Mouse (Mus musculus) forebrain, embryonic 15.5 days (tissue): ENCODE results near the gene Rab3c. TPM values are rescaled to one million over a fixed set of nuclear protein-coding genes. Genes with fewer than 3 reads are reported as not detected.

ENCODE experiments used
- ATAC-seq: fragments of 200-750 bp; cut with Nextera tagmentation; replicated peaks from 2 replicates; pipeline ENCODE4 v1.8.0; 2017; ENCODE audit warnings: mild to moderate bottlenecking, moderate TSS enrichment, moderate library complexity
- H3K27ac ChIP-seq: fragments of 300-500 bp; sonication (generic); replicated peaks from 2 replicates; pipeline ENCODE4 v1.5.1; 2015; ENCODE audit warnings: mild to moderate bottlenecking, inconsistent platforms
- H3K27me3 ChIP-seq: fragments of 300-500 bp; sonication (generic); 2 replicates; pipeline ENCODE4 v1.6.1; 2015; ENCODE audit warnings: inconsistent platforms
- H3K36me3 ChIP-seq: fragments of 300-500 bp; sonication (generic); 2 replicates; pipeline ENCODE4 v1.6.1; 2015; ENCODE audit warnings: mild to moderate bottlenecking, inconsistent platforms
- H3K4me1 ChIP-seq: fragments of 300-500 bp; sonication (generic); 2 replicates; pipeline ENCODE4 v1.6.1; 2015; ENCODE audit warnings: inconsistent platforms
- H3K4me2 ChIP-seq: fragments of 300-500 bp; sonication (generic); replicated peaks from 2 replicates; pipeline ENCODE4 v1.6.1; 2015; ENCODE audit warnings: mild to moderate bottlenecking, inconsistent platforms
- H3K4me3 ChIP-seq: fragments of 300-500 bp; sonication (generic); 2 replicates; pipeline ENCODE4 v1.5.1; 2015; ENCODE audit warnings: mild to moderate bottlenecking, inconsistent platforms
- H3K9ac ChIP-seq: fragments of 300-500 bp; sonication (generic); replicated peaks from 2 replicates; pipeline ENCODE4 v1.6.1; 2015; ENCODE audit warnings: mild to moderate bottlenecking, inconsistent platforms
- H3K9me3 ChIP-seq: fragments of 300-500 bp; sonication (generic); 2 replicates; pipeline ENCODE4 v1.6.1; 2016; ENCODE audit warnings: inconsistent platforms
- WGBS: fragments of 180-500 bp; shearing (Covaris S2); methylation state at CpG from one replicate; pipeline ENCODE4 v1.1.7; 2015; ENCODE audit warnings: mixed read lengths; 5-methylcytosine and 5-hydroxymethylcytosine counted together
- polyA plus RNA-seq: library from polyadenylated mRNA; unstranded; fragments of >200 nt; fragmentation: Nextera tagmentation; extraction: Ambion mirVana; gene quantifications from 2 replicates; pipeline ENCODE4 v1.2.1, GENCODE M21; 2015

Rab3c gene
- polyA plus RNA-seq, 1 experiment from 2014 or later = 128 TPM

DNA sequence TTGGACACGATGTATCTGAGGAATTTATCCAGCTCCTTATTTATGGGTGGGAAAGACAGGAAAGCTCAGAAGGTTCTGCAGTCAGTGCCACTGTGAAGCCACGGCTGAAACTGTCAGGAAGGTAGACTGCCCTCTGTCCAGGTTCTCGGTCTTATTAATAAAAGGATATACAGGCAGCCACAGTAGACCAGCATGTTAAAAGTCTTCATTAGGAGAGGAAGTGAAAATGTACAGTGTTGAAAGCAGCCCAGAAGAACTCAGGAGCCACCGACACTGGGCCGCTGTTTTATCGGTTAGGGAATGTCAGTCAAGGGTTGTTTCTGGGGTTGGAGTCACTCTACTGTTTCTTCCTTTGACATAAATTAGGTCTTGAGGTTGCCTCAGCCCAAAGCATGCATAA, 245.9 kb downstream of the Rab3c start:
- WGBS = 86% methylated on average over 6 of the region's 6 CpGs
- Histone ChIP-seq H3K27me3 (no peaks in the 10 kb centered on the region), H3K9ac (no peak overlapping the region), H3K36me3 (no peaks in the 10 kb centered on the region), H3K4me2 (no peak overlapping the region), H3K4me3 (no peak overlapping the region), H3K4me1 (no peaks in the 10 kb centered on the region), H3K27ac (no peak overlapping the region), H3K9me3 (no peaks in the 10 kb centered on the region)
- no peak for ATAC-seq

DNA sequence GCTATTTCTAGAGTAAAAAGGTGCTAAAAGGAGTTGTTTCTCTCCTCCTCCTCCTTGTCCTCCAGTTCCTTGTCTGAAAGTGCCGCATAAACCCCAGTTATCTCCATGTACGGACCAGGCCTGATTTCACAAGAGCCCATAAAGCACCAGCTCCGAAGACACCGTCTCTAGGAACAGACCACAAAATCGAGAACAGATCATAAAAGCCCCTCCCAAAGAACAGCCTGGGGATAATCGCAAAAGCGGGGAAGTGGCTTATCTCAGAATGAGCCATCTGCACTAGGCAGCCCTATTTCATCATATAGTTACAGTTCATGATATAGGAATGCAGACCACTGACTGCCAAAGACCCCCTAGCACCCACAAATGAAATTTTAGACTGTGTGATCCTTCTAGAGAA, 246.8 kb downstream of the Rab3c start:
- ATAC-seq = no peak
- H3K4me1 ChIP-seq = no peaks in the 10 kb centered on the region
- H3K27me3 ChIP-seq = no peaks in the 10 kb centered on the region
- 92% methylated on average over 7 of the region's 7 CpGs for WGBS
- H3K4me3 ChIP-seq = no peak overlapping the region
- H3K4me2 ChIP-seq = no peak overlapping the region
- H3K9me3 ChIP-seq = no peaks in the 10 kb centered on the region
- no peak overlapping the region for H3K9ac ChIP-seq
- H3K36me3 ChIP-seq = no peaks in the 10 kb centered on the region
- H3K27ac ChIP-seq = no peak overlapping the region

DNA sequence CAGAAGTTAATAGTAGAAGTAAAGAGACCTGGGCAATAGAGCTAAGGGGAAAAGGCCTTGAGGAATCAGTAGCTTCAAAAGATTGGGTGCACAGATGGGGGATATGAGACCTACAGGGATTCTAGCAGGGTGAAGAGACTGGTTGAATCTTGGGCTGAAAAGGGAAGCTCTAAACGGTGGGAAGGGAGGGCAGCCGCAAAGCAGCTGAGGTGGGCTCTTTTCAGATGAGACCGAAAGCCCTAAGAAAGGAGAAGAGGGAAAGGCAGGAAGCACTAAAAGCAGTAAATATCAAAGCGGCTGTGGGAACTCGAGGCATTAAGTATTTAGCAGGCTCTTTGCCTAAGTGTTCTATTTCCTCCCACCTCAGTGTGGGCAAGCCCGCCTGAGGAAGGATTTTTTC, 248.9 kb downstream of the Rab3c start:
- H3K27ac ChIP-seq = no peak overlapping the region

DNA sequence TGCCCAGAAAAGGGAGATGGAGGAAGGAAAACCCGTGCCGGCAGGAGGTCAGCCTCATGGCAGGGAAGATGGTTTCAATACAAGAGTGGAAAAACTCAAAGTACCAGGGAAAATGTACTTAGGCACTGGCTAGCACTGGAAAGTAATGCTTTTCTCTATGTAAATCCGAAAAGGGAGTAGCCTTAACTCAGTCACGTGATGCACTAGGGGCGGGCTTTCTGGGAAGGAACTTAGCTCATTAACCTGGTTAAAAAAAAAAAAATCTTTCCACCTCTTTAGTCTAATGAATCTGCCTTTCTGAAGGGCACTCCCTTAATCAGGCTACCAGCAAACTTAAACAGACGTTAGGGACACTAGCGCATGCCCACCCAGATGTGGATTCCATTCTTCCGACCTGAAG, 249.7 kb downstream of the Rab3c start:
- Histone ChIP-seq H3K9me3 (no peaks in the 10 kb centered on the region), H3K27me3 (no peaks in the 10 kb centered on the region), H3K4me3 (no peak overlapping the region), H3K27ac (no peak overlapping the region), H3K4me1 (no peaks in the 10 kb centered on the region), H3K36me3 (no peaks in the 10 kb centered on the region), H3K4me2 (no peak overlapping the region), H3K9ac (no peak overlapping the region)
- WGBS = 72% methylated on average over 8 of the region's 8 CpGs
- ATAC-seq = no peak

More for the DNA sequence above, 248.9 kb downstream of the Rab3c start:
- Histone ChIP-seq H3K9ac (no peak overlapping the region), H3K27me3 (no peaks in the 10 kb centered on the region), H3K4me3 (no peak overlapping the region), H3K4me1 (no peaks in the 10 kb centered on the region), H3K36me3 (no peaks in the 10 kb centered on the region), H3K4me2 (no peak overlapping the region), H3K9me3 (no peaks in the 10 kb centered on the region)
- no peak for ATAC-seq
- 50% methylated on average over 6 of the region's 6 CpGs for WGBS

DNA sequence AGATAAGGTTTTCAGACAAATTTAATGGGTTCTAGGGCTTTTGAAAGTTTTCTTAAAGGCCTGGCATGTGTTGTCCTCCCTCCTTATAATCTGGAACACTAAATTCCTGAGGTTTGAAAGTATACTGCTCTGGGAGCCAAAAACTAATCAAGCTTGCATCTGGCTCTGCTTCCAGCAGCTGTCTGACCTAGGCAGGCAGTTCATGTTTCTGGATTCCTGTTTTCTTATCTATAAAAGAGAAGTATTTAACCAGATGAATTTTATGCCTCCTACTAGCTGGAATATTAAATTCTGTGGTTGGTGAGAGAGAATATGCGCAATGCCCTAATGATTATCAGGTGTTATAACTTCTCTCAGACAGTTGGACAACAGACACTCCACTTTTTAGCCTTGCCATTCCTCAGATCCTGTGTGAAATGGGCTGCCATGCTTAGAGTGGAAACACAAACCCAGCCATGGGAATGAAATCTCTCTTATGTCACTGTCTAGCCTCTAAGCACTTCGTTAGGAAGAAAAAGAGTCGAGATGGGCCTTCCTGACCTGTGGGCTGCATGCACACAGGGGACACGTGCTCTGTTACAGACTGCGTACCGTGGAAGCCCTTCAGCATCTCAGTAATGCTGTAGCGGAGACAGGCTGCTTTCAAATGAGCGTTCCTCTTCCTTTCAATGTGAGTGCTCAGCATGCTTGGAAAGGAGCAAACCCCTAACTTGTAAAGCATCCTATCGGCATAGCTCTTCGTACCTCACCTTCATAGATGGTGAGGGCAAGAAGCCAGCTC, 256.2 kb downstream of the Rab3c start:
- H3K27me3 ChIP-seq = no peaks in the 10 kb centered on the region
- 81% methylated on average over 10 of the region's 10 CpGs for WGBS
- no peak for ATAC-seq
- H3K4me1 ChIP-seq = peaks cover 3% of the 10 kb centered on the region
- H3K27ac ChIP-seq = no peak overlapping the region
- H3K4me3 ChIP-seq = no peak overlapping the region
- no peak overlapping the region for H3K9ac ChIP-seq
- H3K9me3 ChIP-seq = no peaks in the 10 kb centered on the region
- H3K36me3 ChIP-seq = no peaks in the 10 kb centered on the region
- H3K4me2 ChIP-seq = no peak overlapping the region

DNA sequence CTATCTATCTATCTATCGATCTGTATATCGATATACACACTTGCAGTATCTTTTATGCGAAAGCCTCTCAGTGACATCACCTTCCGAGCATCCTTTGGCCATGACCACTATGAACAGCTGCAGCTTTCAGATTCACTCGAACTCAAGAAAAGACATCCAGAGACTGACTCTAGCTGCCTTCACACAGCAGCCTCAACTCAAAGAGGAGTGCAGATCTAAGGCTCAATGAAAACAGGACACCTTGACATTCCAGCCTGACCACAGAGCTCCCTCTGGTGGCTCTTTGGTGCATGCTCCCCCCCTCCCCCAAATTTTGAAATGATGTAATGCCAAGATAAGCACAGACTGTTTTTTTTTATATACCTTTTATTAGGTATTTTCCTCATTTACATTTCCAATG, 257.8 kb downstream of the Rab3c start:
- peaks cover 15% of the 10 kb centered on the region for H3K4me1 ChIP-seq
- no peaks in the 10 kb centered on the region for H3K36me3 ChIP-seq
- no peak overlapping the region for H3K27ac ChIP-seq
- H3K9me3 ChIP-seq = no peaks in the 10 kb centered on the region
- no peak overlapping the region for H3K4me2 ChIP-seq
- 85% methylated on average over 5 of the region's 5 CpGs for WGBS
- H3K27me3 ChIP-seq = no peaks in the 10 kb centered on the region
- no peak overlapping the region for H3K9ac ChIP-seq
- ATAC-seq = no peak
- no peak overlapping the region for H3K4me3 ChIP-seq

DNA sequence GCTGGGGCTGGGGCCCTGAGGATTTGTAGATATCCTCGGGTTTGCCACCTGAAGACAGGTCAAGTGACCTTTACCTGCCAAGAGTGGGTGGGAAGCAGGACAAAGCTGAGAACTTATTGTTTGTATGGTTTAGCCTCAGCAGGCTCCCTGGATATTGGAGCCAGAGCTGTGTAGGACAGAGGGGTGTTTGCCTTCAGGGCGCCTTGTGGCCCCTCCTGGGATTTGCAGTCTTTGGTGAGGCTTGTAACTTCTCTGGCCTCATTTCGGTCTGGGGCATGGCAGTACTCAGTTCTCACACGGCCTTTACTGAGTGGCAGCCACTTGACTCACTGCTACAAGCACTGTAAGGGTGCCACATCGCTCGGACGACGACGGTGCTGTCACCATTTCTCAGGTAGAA, 261.0 kb downstream of the Rab3c start:
- H3K9ac ChIP-seq = no peak overlapping the region
- H3K4me1 ChIP-seq = peaks cover 18% of the 10 kb centered on the region
- H3K27me3 ChIP-seq = no peaks in the 10 kb centered on the region
- H3K27ac ChIP-seq = 0 out of 2 replicates have a peak overlapping the region, but pooled peaks have one; percentile 82
- H3K4me2 ChIP-seq = peak overlapping the region; percentile 88
- 25% methylated on average over 9 of the region's 9 CpGs for WGBS
- H3K4me3 ChIP-seq = peak overlapping the region; percentile 42
- no peaks in the 10 kb centered on the region for H3K9me3 ChIP-seq
- peak; percentile 43 for ATAC-seq
- H3K36me3 ChIP-seq = no peaks in the 10 kb centered on the region

DNA sequence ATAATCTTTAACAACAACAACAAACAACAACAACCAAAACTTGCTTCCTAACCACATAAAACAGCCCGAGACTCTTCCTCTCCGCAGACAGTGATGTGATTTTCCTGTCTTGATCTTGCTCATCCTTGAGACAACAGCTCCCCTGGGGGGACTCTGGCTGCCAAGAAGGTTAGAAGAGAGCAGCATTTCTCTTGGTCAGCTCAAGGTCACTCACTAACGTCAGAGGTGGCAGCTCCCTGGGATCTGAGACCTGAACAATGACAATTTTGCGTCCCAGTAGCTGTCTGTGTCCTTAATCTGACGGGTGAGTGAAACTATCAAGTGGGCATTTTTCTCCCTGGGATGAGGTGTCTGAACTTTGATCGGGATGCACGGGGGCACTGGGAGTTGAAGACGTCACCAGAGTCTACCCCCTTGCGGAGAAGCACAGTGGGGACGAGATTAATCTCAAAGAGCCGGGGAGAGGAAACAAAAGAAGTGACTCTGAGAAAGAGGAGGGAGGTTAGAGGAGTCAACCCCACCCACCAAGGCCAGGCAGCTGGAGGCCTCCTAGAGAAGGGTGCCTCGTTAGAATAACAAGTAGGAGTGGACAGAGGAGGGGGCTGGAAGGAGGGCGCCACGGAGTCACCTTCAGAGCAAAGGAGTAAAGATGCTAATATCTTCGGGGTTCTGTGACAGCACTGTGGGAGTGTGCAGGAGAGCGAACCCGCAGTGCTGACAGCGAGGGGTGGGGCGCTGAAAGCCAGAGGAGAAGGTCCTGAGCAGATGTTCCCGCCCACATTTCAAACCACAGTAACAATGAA, 261.7 kb downstream of the Rab3c start:
- Histone ChIP-seq H3K9ac (peak overlapping the region; percentile 68), H3K4me2 (peak overlapping the region; percentile 88), H3K9me3 (no peaks in the 10 kb centered on the region), H3K27me3 (no peaks in the 10 kb centered on the region), H3K4me3 (peak overlapping the region; percentile 42), H3K4me1 (peaks cover 18% of the 10 kb centered on the region), H3K27ac (peak overlapping the region; percentile 82), H3K36me3 (no peaks in the 10 kb centered on the region)
- ATAC-seq = peak; percentile 70
- WGBS = 1% methylated on average over 20 of the region's 20 CpGs

DNA sequence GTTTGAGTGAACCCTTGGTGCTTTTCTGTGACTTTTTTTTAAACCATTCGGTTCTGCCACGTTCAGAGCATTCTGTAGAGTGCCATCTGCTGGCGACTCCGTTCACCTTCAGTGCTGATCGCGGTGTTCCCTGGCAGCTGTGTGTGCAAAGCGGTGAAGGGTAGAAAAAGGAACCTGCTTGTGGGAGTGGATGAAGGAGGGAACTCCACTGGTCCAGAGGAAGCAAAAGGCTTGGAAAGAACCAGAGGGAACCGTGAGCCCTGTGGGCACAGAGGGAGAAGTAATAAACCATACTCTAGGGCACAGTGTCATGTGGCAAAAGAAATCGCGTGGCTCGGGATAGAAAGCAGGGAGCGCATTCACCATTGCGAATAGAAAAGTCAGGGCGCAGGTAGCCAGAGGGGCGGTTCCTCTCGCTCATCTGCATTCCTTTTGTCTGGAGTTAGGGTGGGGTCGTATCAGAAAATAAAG, 262.3 kb downstream of the Rab3c start:
- Histone ChIP-seq H3K9ac (peak overlapping the region; percentile 68), H3K4me1 (peaks cover 18% of the 10 kb centered on the region), H3K27me3 (no peaks in the 10 kb centered on the region), H3K27ac (peak overlapping the region; percentile 82), H3K4me3 (peak overlapping the region; percentile 42), H3K4me2 (peak overlapping the region; percentile 88), H3K9me3 (no peaks in the 10 kb centered on the region), H3K36me3 (no peaks in the 10 kb centered on the region)
- ATAC-seq = peak; percentile 82
- WGBS = under 1% methylated on average over 17 of the region's 17 CpGs

DNA sequence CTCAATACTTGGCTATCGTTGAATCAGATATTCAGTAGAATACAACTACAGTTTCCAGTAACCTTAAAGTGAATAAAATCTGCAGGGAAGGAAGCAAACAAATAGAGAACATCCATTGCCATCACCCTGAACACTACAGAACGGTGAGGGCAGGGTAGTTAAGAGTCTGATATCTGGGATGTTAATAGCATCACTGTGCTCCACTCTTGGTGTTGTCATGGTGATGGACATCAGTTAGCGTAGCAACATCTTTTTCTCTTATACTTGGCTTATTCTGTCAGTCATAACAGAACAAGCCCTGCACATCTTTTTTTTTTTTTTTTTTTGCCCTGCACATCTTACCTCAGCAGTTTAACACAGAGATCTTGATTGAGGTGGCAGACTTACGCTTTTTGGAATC, 268.8 kb downstream of the Rab3c start:
- Histone ChIP-seq H3K27ac (no peak overlapping the region), H3K27me3 (no peaks in the 10 kb centered on the region)
- ATAC-seq = no peak

DNA sequence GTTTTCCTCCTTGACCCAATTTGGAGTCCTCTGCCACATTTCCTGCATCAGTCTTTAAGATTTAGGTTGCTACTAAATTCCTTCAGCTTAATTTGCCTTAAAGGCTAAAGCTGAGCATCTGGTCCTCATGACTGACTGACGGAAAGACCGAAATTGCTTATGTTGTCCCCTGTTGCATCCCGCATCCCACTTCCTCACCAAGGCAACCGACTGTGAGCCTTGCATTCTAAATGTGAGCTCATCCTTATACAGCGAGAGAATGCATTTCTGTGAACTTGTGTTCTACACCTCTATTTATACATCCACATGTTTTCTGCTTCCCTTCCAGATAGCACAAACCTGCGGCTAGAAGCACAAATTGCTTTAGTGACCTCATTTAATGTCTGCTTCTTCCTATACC, 269.9 kb downstream of the Rab3c start:
- Histone ChIP-seq H3K4me2 (no peak overlapping the region), H3K4me3 (no peak overlapping the region), H3K4me1 (peaks cover 7% of the 10 kb centered on the region; the same call in 1 of the 2 replicates), H3K27me3 (no peaks in the 10 kb centered on the region), H3K36me3 (no peaks in the 10 kb centered on the region), H3K9me3 (no peaks in the 10 kb centered on the region), H3K27ac (no peak overlapping the region), H3K9ac (no peak overlapping the region)
- 62% methylated on average over 6 of the region's 6 CpGs for WGBS
- ATAC-seq = no peak

More for the DNA sequence above, 268.8 kb downstream of the Rab3c start:
- no peaks in the 10 kb centered on the region for H3K36me3 ChIP-seq
- H3K4me2 ChIP-seq = no peak overlapping the region
- H3K9ac ChIP-seq = no peak overlapping the region
- H3K9me3 ChIP-seq = no peaks in the 10 kb centered on the region
- peaks cover 7% of the 10 kb centered on the region; the same call in 1 of the 2 replicates for H3K4me1 ChIP-seq
- H3K4me3 ChIP-seq = no peak overlapping the region
- WGBS = 76% methylated on average over 4 of the region's 4 CpGs

DNA sequence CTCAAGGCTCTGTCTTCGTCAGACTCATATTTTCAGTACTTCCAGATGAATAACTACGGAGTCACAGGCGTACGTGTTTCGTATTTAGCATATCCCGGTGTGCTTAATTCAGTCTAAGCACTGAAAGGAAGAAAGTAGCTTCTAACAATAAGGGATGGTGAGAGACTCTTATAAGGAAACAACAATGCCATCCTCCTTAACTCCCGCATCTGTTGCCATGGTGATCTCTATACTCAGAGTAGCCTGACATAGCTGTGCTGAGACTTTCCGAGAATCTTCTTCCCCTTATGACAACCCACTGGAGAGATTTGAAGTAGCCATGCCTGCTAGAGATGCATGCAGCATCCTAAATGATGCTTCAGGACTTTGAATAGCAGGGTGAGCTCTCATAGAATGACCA, 272.3 kb downstream of the Rab3c start:
- no peaks in the 10 kb centered on the region for H3K27me3 ChIP-seq
- H3K9me3 ChIP-seq = no peaks in the 10 kb centered on the region
- no peak overlapping the region for H3K4me2 ChIP-seq
- ATAC-seq = peak; percentile 76
- no peak overlapping the region for H3K4me3 ChIP-seq
- no peak overlapping the region for H3K9ac ChIP-seq
- 20% methylated on average over 8 of the region's 8 CpGs for WGBS
- peak overlapping the region; percentile 23 for H3K27ac ChIP-seq
- peaks cover 7% of the 10 kb centered on the region; the same call in 1 of the 2 replicates for H3K4me1 ChIP-seq
- H3K36me3 ChIP-seq = no peaks in the 10 kb centered on the region
